Mouse (Mus musculus): ENCODE data around the gene Tmem238. TPM values are rescaled to one million over a fixed set of nuclear protein-coding genes. Genes with fewer than 3 reads are reported as not detected.
"Not testable (repeated sequence)": the region's sequence is repeated elsewhere in the genome, so short reads cannot be mapped to it uniquely, and the experiment has no call there.

Tmem238 gene
- polyA plus RNA-seq, 1 experiment from 2014 or later: 6.6 TPM

GRCm38 (mm10) chr7:4820925-4821324, 31.5 kb upstream of the Tmem238 start:
- not testable (repeated sequence) for DNase-seq (ENCODE audit: low spot score); H3K27me3 ChIP-seq (replicated peaks; ENCODE audit: control insufficient read depth, insufficient read depth, low read length); H3K9ac ChIP-seq (ENCODE audit: low read depth, low read length); ATAC-seq (ENCODE audit: low read depth); H3K4me1 ChIP-seq (ENCODE audit: control insufficient read depth, insufficient read depth, low read length); H3K27ac ChIP-seq (replicated peaks; ENCODE audit: low read depth, low read length); H3K9me3 ChIP-seq (ENCODE audit: control insufficient read depth, low read length); H3K4me3 ChIP-seq (ENCODE audit: low read depth, low read length); H3K36me3 ChIP-seq (ENCODE audit: control insufficient read depth, insufficient read depth, low read length); H3K4me2 ChIP-seq (ENCODE audit: low read depth, low read length)
- 84% methylated on average over 7 of the region's 7 CpGs for WGBS

- H3K27ac ChIP-seq (replicated peaks; ENCODE audit: low read depth, low read length): no peak overlapping the region
- H3K4me3 ChIP-seq (ENCODE audit: low read depth, low read length): no peak overlapping the region
- ATAC-seq (ENCODE audit: low read depth) (no peak), DNase-seq (ENCODE audit: low spot score) (no peak)
- H3K27me3 ChIP-seq (replicated peaks; ENCODE audit: control insufficient read depth, insufficient read depth, low read length): no peaks in the 10 kb centered on the region
- H3K4me2 ChIP-seq (ENCODE audit: low read depth, low read length): no peak overlapping the region
- no peak overlapping the region for H3K9ac ChIP-seq (ENCODE audit: low read depth, low read length)
- no peaks in the 10 kb centered on the region for H3K36me3 ChIP-seq (ENCODE audit: control insufficient read depth, insufficient read depth, low read length)
- H3K4me1 ChIP-seq (ENCODE audit: control insufficient read depth, insufficient read depth, low read length): peaks cover 6% of the 10 kb centered on the region; the same call in 1 of the 2 replicates
- no peaks in the 10 kb centered on the region for H3K9me3 ChIP-seq (ENCODE audit: control insufficient read depth, low read length)
Observed at GRCm38 (mm10) chr7:4816559-4816958, 27.1 kb upstream of the Tmem238 start.

DNA sequence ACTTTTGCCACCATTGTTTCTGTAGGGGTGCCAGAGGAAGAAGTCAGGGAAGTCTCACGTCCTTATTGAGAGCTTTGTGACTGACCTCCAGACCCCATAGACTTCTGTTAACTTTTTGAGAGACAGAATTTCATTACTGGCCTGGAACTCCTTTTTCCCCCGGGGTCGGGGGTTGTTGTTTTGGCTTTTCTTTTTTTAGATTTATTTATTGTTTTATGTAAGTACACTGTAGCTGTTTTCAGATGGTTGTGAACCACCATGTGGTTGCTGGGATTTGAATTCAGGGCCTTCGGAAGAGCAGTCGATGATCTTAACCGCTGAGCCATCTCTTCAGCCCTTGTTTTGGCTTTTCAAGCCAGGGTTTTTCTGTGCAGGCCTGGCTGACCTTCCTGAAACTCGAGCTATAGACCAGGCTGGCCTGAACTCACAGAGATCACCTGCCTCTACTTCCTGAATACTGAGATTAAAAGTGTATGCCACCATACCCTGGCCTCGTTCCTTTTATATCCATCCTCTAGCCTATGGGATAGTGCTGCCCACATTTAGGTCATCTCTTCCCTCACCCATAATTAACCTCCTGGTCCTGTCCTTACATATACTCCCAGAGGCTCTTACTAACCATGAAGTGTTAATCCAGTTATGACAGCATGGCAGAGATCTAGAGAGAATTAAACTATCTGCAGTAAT, 23.8 kb upstream of the Tmem238 start:
- ATAC-seq (ENCODE audit: low read depth) (no peak), DNase-seq (ENCODE audit: low spot score) (no peak)
- Histone ChIP-seq H3K4me3 (ENCODE audit: low read depth, low read length) (peak overlapping the region; percentile 97), H3K4me2 (ENCODE audit: low read depth, low read length) (peak overlapping the region; percentile 62), H3K4me1 (ENCODE audit: control insufficient read depth, insufficient read depth, low read length) (peaks cover 21% of the 10 kb centered on the region), H3K27ac (replicated peaks; ENCODE audit: low read depth, low read length) (peak overlapping the region; percentile 89), H3K27me3 (replicated peaks; ENCODE audit: control insufficient read depth, insufficient read depth, low read length) (no peaks in the 10 kb centered on the region), H3K9ac (ENCODE audit: low read depth, low read length) (peak overlapping the region; percentile 67), H3K36me3 (ENCODE audit: control insufficient read depth, insufficient read depth, low read length) (peaks cover 25% of the 10 kb centered on the region), H3K9me3 (ENCODE audit: control insufficient read depth, low read length) (no peaks in the 10 kb centered on the region)
- 23% methylated on average over 8 of the region's 8 CpGs for WGBS

GRCm38 (mm10) chr7:4812303-4813104, 23.0 kb upstream of the Tmem238 start, which contains the start of gene Ube2s:
TSS of gene Ube2s (minus strand) at chr7:4812590.
- DNase-seq (ENCODE audit: low spot score): peak; percentile 100
- Histone ChIP-seq H3K4me2 (ENCODE audit: low read depth, low read length) (peak within 1 kb of the TSS; percentile 80), H3K4me1 (ENCODE audit: control insufficient read depth, insufficient read depth, low read length) (peaks cover 21% of the 10 kb centered on the region), H3K9ac (ENCODE audit: low read depth, low read length) (peak within 1 kb of the TSS; percentile 99), H3K27ac (replicated peaks; ENCODE audit: low read depth, low read length) (peak within 1 kb of the TSS; percentile 98), H3K36me3 (ENCODE audit: control insufficient read depth, insufficient read depth, low read length) (peaks cover 29% of the 10 kb centered on the region), H3K27me3 (replicated peaks; ENCODE audit: control insufficient read depth, insufficient read depth, low read length) (no peaks in the 10 kb centered on the region), H3K4me3 (ENCODE audit: low read depth, low read length) (peak within 1 kb of the TSS; percentile 97), H3K9me3 (ENCODE audit: control insufficient read depth, low read length) (no peaks in the 10 kb centered on the region)
- ATAC-seq (ENCODE audit: low read depth): peak; percentile 99
- under 1% methylated on average over 59 of the region's 62 CpGs for WGBS

- peaks cover 21% of the 10 kb centered on the region for H3K4me1 ChIP-seq (ENCODE audit: control insufficient read depth, insufficient read depth, low read length)
- peak overlapping the region; percentile 80 for H3K4me2 ChIP-seq (ENCODE audit: low read depth, low read length)
- H3K9ac ChIP-seq (ENCODE audit: low read depth, low read length): peak overlapping the region; percentile 99
- WGBS: 0% methylated on average over 15 of the region's 36 CpGs
- peaks cover 35% of the 10 kb centered on the region for H3K36me3 ChIP-seq (ENCODE audit: control insufficient read depth, insufficient read depth, low read length)
- H3K9me3 ChIP-seq (ENCODE audit: control insufficient read depth, low read length): no peaks in the 10 kb centered on the region
- H3K27ac ChIP-seq (replicated peaks; ENCODE audit: low read depth, low read length): peak overlapping the region; percentile 98
- ATAC-seq (ENCODE audit: low read depth) (0 out of 2 replicates have a peak, but pooled peaks have one; percentile 1), DNase-seq (ENCODE audit: low spot score) (peak; percentile 32)
- no peaks in the 10 kb centered on the region for H3K27me3 ChIP-seq (replicated peaks; ENCODE audit: control insufficient read depth, insufficient read depth, low read length)
- H3K4me3 ChIP-seq (ENCODE audit: low read depth, low read length): peak overlapping the region; percentile 97
Observed at GRCm38 (mm10) chr7:4811842-4812302, 22.4 kb upstream of the Tmem238 start.

DNA sequence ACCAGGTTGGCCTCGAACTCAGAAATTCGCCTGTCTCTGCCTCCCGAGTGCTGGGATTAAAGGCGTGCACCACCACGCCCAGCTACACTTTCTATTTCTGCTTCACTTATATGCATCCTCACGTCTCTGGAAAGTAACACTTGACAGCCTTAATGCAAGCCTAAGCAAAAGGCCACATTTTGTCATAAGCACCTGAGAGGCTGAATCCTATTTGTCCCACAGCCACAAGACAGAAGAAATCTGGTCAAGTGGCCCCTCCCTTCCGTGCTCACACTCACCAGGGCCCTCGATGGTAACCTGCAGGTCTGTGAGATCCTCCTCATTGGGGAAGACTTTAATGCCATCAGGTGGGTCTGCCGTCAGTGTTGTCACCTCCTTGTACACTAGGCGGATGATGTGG, 21.7 kb upstream of the Tmem238 start:
- not testable (repeated sequence) for DNase-seq (ENCODE audit: low spot score); ATAC-seq (ENCODE audit: low read depth); H3K9me3 ChIP-seq (ENCODE audit: control insufficient read depth, low read length); H3K27me3 ChIP-seq (replicated peaks; ENCODE audit: control insufficient read depth, insufficient read depth, low read length)
- H3K4me1 ChIP-seq (ENCODE audit: control insufficient read depth, insufficient read depth, low read length): peaks cover 21% of the 10 kb centered on the region
- H3K9ac ChIP-seq (ENCODE audit: low read depth, low read length): peak overlapping the region; percentile 99
- peak overlapping the region; percentile 97 for H3K4me3 ChIP-seq (ENCODE audit: low read depth, low read length)
- peak overlapping the region; percentile 80 for H3K4me2 ChIP-seq (ENCODE audit: low read depth, low read length)
- peak overlapping the region; percentile 98; the same call in 1 of the 2 replicates for H3K27ac ChIP-seq (replicated peaks; ENCODE audit: low read depth, low read length)
- H3K36me3 ChIP-seq (ENCODE audit: control insufficient read depth, insufficient read depth, low read length): peaks cover 43% of the 10 kb centered on the region
- WGBS: 40% methylated on average over 10 of the region's 10 CpGs

DNA sequence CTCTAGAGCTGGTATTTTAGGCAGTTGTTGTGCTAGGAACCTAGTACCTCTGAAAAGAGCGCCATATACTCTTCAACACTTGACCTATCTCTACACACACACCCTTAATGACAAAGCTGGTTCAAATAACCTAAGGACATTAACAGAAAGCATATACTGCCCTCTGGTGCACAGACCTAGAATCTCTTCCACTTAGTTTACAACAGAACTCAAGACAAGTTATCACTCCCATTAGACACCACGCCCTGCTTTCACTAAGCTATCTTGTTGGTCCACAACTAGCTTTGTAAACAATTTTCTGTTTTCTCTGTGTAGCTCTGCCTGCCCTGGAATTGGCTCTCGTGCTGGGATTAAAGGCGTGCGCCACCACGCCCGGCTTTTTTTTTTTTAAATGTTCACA, 17.3 kb upstream of the Tmem238 start:
- H3K4me3 ChIP-seq (ENCODE audit: low read depth, low read length): no peak overlapping the region
- no peaks in the 10 kb centered on the region for H3K27me3 ChIP-seq (replicated peaks; ENCODE audit: control insufficient read depth, insufficient read depth, low read length)
- H3K9ac ChIP-seq (ENCODE audit: low read depth, low read length): no peak overlapping the region
- H3K4me2 ChIP-seq (ENCODE audit: low read depth, low read length): no peak overlapping the region
- H3K9me3 ChIP-seq (ENCODE audit: control insufficient read depth, low read length): no peaks in the 10 kb centered on the region
- H3K27ac ChIP-seq (replicated peaks; ENCODE audit: low read depth, low read length): no peak overlapping the region
- no peak for ATAC-seq (ENCODE audit: low read depth)
- peaks cover 15% of the 10 kb centered on the region for H3K4me1 ChIP-seq (ENCODE audit: control insufficient read depth, insufficient read depth, low read length)
- DNase-seq (ENCODE audit: low spot score): peak; percentile 54
- peaks cover 58% of the 10 kb centered on the region for H3K36me3 ChIP-seq (ENCODE audit: control insufficient read depth, insufficient read depth, low read length)
- WGBS: 87% methylated on average over 7 of the region's 7 CpGs

- ATAC-seq (ENCODE audit: low read depth): no peak
- H3K4me1 ChIP-seq (ENCODE audit: control insufficient read depth, insufficient read depth, low read length): no peaks in the 10 kb centered on the region
- no peak overlapping the region for H3K4me3 ChIP-seq (ENCODE audit: low read depth, low read length)
- H3K27ac ChIP-seq (replicated peaks; ENCODE audit: low read depth, low read length): no peak overlapping the region
- peaks cover 34% of the 10 kb centered on the region for H3K36me3 ChIP-seq (ENCODE audit: control insufficient read depth, insufficient read depth, low read length)
- H3K4me2 ChIP-seq (ENCODE audit: low read depth, low read length): no peak overlapping the region
- no peak for DNase-seq (ENCODE audit: low spot score)
- no peaks in the 10 kb centered on the region for H3K27me3 ChIP-seq (replicated peaks; ENCODE audit: control insufficient read depth, insufficient read depth, low read length)
- no peaks in the 10 kb centered on the region for H3K9me3 ChIP-seq (ENCODE audit: control insufficient read depth, low read length)
- H3K9ac ChIP-seq (ENCODE audit: low read depth, low read length): no peak overlapping the region
Observed at GRCm38 (mm10) chr7:4802247-4802646, 12.8 kb upstream of the Tmem238 start.
